Mouse (Mus musculus): ENCODE measurements around the gene Ggact. TPM values are rescaled to one million over a fixed set of nuclear protein-coding genes. Genes with fewer than 3 reads are reported as not detected.

The Ggact gene
- 8.6 and 10.6 TPM in 2 replicates for polyA plus RNA-seq (2014; fragmentation: Nextera tagmentation; extraction: Ambion mirVana)

DNA sequence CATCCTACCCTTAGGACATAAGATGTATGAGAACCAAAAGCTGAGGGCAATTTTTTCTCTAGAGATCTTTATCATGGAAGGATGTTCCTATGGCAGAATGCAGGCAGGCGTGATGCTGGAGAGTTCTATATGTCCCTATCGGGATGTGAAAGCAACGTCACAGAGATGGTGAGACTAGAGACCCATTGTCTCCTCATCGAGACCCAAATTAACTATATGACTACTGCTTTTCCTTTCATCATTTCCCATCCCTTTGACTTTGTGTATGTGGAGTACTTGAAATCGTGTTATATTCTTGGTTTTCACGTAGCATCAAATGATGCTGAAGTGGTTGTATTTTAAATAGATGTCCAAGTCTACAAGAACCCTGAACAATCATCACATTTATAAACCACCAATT is at the start of gene Ggact:
Gene Ggact, minus strand, starts transcription at position 101 of the 400 bp plus-strand sequence.
- Histone ChIP-seq H3K9ac (peak within 1 kb of the TSS; percentile 63), H3K36me3 (replicated peaks; ENCODE audit: control insufficient read depth, insufficient read depth) (0 out of 2 replicates have a peak, but pooled peaks cover 4% of the 10 kb centered on the region), H3K27me3 (ENCODE audit: control insufficient read depth, insufficient read depth, low read length) (peaks cover 14% of the 10 kb centered on the region), H3K9me3 (ENCODE audit: control insufficient read depth, low read length) (peaks cover 2% of the 10 kb centered on the region), H3K4me3 (replicated peaks; ENCODE audit: low read length) (peak within 1 kb of the TSS; percentile 62), H3K4me2 (replicated peaks) (peak within 1 kb of the TSS; percentile 99), H3K27ac (no peak within 1 kb of the TSS; the same call in 1 of the 2 replicates), H3K4me1 (replicated peaks; ENCODE audit: control insufficient read depth, insufficient read depth, low read length) (no peaks in the 10 kb centered on the region)
- no peak for ATAC-seq (ENCODE audit: low FRiP score)
- 82% methylated on average over 6 of the region's 6 CpGs for WGBS
- no peak for DNase-seq (ENCODE audit: low spot score)

DNA sequence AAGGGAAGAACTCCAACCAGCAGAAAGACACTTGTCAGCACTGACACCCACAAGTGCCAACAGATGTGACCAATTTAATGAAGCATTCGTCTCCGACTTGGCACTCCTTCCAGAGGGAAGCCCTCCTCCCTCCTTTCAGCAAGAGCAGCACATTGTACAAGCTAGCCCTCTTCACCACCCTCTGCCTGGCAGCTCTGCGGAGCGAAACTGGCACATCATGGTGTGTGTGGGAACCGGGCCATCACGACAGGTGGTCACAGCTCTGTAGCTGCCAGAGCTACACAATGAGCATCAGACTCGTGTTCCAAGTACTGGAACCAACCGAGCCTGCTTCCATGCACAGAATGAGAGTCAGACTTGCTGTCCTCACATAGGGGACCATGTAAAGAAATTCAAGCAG is 44.4 kb upstream of the Ggact start:
- Histone ChIP-seq H3K9ac (no peak overlapping the region), H3K9me3 (ENCODE audit: control insufficient read depth, low read length) (no peaks in the 10 kb centered on the region), H3K27me3 (ENCODE audit: control insufficient read depth, insufficient read depth, low read length) (no peaks in the 10 kb centered on the region), H3K4me1 (replicated peaks; ENCODE audit: control insufficient read depth, insufficient read depth, low read length) (no peaks in the 10 kb centered on the region), H3K36me3 (replicated peaks; ENCODE audit: control insufficient read depth, insufficient read depth) (peaks cover 26% of the 10 kb centered on the region), H3K4me3 (replicated peaks; ENCODE audit: low read length) (no peak overlapping the region), H3K4me2 (replicated peaks) (no peak overlapping the region), H3K27ac (no peak overlapping the region)
- 61% methylated on average over 8 of the region's 8 CpGs for WGBS
- DNase-seq (ENCODE audit: low spot score) (peak; percentile 80), ATAC-seq (ENCODE audit: low FRiP score) (peak; percentile 96)

DNA sequence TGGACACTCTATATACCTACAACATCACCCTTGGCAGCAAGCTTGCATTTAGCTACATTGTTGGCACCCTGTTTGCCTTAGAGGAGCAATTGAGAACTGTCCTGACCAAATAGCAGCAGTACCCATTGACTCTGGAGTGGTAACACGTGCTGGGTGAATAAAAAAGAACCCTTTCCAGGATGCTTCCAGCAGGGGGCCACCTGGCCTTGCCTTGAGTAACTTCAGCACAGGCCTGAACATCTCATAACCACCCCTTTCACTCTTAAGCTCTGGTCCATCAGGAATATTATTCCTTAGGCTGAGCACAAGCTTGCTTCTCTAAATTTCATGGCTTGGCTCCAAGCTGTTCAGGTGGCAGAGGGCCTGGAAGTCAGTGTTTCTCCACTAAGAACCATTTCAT is 39.8 kb upstream of the Ggact start:
- H3K27me3 ChIP-seq (ENCODE audit: control insufficient read depth, insufficient read depth, low read length) = no peaks in the 10 kb centered on the region
- H3K9me3 ChIP-seq (ENCODE audit: control insufficient read depth, low read length) = no peaks in the 10 kb centered on the region
- H3K4me2 ChIP-seq (replicated peaks) = no peak overlapping the region
- 38% methylated on average over 1 of the region's 1 CpGs for WGBS
- H3K9ac ChIP-seq = no peak overlapping the region
- peak; percentile 59; the same call in 1 of the 2 replicates for ATAC-seq (ENCODE audit: low FRiP score)
- no peaks in the 10 kb centered on the region for H3K4me1 ChIP-seq (replicated peaks; ENCODE audit: control insufficient read depth, insufficient read depth, low read length)
- H3K27ac ChIP-seq = no peak overlapping the region
- H3K4me3 ChIP-seq (replicated peaks; ENCODE audit: low read length) = no peak overlapping the region
- peaks cover 24% of the 10 kb centered on the region for H3K36me3 ChIP-seq (replicated peaks; ENCODE audit: control insufficient read depth, insufficient read depth)
- DNase-seq (ENCODE audit: low spot score) = peak; percentile 73

DNA sequence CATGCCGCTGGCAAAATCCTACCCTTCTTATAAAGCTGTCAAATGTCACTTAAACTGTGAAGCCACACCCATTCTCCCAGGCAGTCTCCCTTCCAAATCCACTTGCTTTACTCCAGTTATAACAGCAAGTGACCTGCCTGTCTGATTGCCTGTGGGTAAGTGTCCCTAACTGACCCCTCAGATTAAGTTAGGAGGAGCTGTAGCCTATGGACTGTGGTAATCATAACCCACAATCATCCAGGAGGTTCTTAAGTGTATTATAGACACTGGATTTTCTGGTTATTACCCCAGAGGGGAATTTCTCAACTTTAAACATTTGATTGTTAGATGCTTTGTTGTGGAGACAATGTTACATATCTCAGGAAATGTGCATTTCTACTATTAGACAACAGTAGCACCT is 39.0 kb upstream of the Ggact start:
- Histone ChIP-seq H3K4me1 (replicated peaks; ENCODE audit: control insufficient read depth, insufficient read depth, low read length) (no peaks in the 10 kb centered on the region), H3K27ac (no peak overlapping the region), H3K9ac (no peak overlapping the region), H3K9me3 (ENCODE audit: control insufficient read depth, low read length) (no peaks in the 10 kb centered on the region), H3K4me3 (replicated peaks; ENCODE audit: low read length) (no peak overlapping the region), H3K27me3 (ENCODE audit: control insufficient read depth, insufficient read depth, low read length) (no peaks in the 10 kb centered on the region), H3K36me3 (replicated peaks; ENCODE audit: control insufficient read depth, insufficient read depth) (peaks cover 32% of the 10 kb centered on the region), H3K4me2 (replicated peaks) (no peak overlapping the region)
- DNase-seq (ENCODE audit: low spot score) (no peak), ATAC-seq (ENCODE audit: low FRiP score) (no peak)
- 94% methylated on average over 1 of the region's 1 CpGs for WGBS

DNA sequence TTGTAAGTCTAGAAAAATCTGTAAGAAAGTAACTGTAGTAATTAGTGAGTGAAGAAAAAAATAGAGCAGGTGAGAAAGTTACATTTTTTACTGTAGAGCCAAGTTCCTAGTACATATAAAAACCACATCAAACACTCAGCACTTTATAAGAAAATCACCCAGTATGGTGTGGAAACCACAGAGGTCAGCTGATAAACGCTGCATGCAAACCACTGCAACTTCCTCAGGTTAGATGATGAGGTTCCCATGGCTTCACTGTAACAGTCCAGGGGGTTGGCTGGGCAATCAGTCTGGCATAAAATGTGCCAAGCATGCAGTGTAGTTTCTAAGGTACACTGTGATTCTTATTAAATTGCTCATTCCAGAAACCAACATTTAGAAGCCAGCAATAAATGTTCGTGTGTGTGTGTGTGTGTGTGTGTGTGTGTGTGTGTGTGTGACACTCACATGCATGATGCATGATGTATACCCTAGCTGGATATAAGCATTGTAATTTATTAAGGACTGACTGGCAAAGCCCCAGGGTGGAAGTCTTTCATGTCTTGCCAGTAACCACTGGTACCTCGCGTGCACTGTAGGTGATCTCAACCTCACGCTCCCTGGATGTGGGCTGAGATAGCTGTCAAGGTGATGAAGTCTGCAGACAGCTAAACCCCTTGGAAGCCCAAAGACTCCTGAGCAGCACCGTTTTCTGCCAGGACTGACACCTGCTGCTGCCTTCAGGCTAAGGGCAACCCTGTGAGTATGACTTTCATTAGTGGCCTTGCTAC is 38.3 kb upstream of the Ggact start:
- 83% methylated on average over 6 of the region's 6 CpGs for WGBS
- Histone ChIP-seq H3K9ac (no peak overlapping the region), H3K4me3 (replicated peaks; ENCODE audit: low read length) (no peak overlapping the region), H3K27ac (no peak overlapping the region), H3K9me3 (ENCODE audit: control insufficient read depth, low read length) (no peaks in the 10 kb centered on the region), H3K27me3 (ENCODE audit: control insufficient read depth, insufficient read depth, low read length) (no peaks in the 10 kb centered on the region), H3K4me2 (replicated peaks) (no peak overlapping the region), H3K4me1 (replicated peaks; ENCODE audit: control insufficient read depth, insufficient read depth, low read length) (no peaks in the 10 kb centered on the region), H3K36me3 (replicated peaks; ENCODE audit: control insufficient read depth, insufficient read depth) (peaks cover 37% of the 10 kb centered on the region)
- DNase-seq (ENCODE audit: low spot score) (no peak), ATAC-seq (ENCODE audit: low FRiP score) (no peak)

DNA sequence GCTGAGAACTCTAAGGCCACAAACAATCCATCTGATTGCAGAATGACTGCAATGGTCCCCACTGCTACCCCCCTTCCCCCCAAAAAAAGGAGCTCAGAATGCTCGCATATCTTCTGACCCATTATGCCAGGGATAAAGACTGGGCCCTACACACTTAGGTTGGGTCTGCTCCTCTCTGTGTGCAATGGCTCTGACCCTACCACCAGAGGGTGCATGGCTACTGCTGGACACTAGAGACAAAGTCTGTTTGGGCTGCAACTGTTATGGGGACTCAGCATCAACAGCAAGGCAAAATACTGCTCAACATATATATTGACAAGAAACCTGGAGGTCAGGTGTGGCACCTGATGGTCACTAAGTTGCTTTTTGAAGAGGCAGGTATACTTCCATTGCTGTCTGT is 37.4 kb upstream of the Ggact start:
- Histone ChIP-seq H3K4me3 (replicated peaks; ENCODE audit: low read length) (no peak overlapping the region), H3K4me1 (replicated peaks; ENCODE audit: control insufficient read depth, insufficient read depth, low read length) (no peaks in the 10 kb centered on the region), H3K9me3 (ENCODE audit: control insufficient read depth, low read length) (no peaks in the 10 kb centered on the region), H3K4me2 (replicated peaks) (no peak overlapping the region), H3K9ac (no peak overlapping the region), H3K27ac (no peak overlapping the region), H3K36me3 (replicated peaks; ENCODE audit: control insufficient read depth, insufficient read depth) (peaks cover 40% of the 10 kb centered on the region), H3K27me3 (ENCODE audit: control insufficient read depth, insufficient read depth, low read length) (no peaks in the 10 kb centered on the region)
- WGBS = 84% methylated on average over 1 of the region's 1 CpGs
- no peak for DNase-seq (ENCODE audit: low spot score)
- ATAC-seq (ENCODE audit: low FRiP score) = no peak

DNA sequence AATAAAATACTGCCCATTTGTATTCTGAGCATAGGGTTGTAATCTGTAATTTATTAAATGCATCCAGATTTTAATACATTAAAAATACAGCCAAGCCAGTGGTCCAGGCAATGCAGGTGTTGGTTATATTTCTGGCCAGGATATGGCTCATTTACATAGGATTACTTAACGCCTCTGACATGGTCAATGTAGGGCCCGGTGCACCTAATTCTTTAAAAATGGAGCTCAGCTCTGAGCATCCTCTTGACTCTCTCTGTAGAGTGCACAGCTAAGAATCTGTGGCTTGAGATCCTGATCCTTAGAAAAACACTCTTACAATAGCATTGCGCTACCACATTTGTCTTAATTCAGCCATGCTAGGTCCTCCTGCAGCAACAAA is 29.9 kb upstream of the Ggact start:
- 76% methylated on average over 3 of the region's 3 CpGs for WGBS
- no peaks in the 10 kb centered on the region for H3K27me3 ChIP-seq (ENCODE audit: control insufficient read depth, insufficient read depth, low read length)
- DNase-seq (ENCODE audit: low spot score) (no peak), ATAC-seq (ENCODE audit: low FRiP score) (no peak)
- H3K27ac ChIP-seq = no peak overlapping the region
- H3K4me2 ChIP-seq (replicated peaks) = no peak overlapping the region
- H3K4me1 ChIP-seq (replicated peaks; ENCODE audit: control insufficient read depth, insufficient read depth, low read length) = no peaks in the 10 kb centered on the region
- H3K4me3 ChIP-seq (replicated peaks; ENCODE audit: low read length) = no peak overlapping the region
- no peaks in the 10 kb centered on the region for H3K9me3 ChIP-seq (ENCODE audit: control insufficient read depth, low read length)
- no peak overlapping the region for H3K9ac ChIP-seq
- peaks cover 64% of the 10 kb centered on the region for H3K36me3 ChIP-seq (replicated peaks; ENCODE audit: control insufficient read depth, insufficient read depth)

DNA sequence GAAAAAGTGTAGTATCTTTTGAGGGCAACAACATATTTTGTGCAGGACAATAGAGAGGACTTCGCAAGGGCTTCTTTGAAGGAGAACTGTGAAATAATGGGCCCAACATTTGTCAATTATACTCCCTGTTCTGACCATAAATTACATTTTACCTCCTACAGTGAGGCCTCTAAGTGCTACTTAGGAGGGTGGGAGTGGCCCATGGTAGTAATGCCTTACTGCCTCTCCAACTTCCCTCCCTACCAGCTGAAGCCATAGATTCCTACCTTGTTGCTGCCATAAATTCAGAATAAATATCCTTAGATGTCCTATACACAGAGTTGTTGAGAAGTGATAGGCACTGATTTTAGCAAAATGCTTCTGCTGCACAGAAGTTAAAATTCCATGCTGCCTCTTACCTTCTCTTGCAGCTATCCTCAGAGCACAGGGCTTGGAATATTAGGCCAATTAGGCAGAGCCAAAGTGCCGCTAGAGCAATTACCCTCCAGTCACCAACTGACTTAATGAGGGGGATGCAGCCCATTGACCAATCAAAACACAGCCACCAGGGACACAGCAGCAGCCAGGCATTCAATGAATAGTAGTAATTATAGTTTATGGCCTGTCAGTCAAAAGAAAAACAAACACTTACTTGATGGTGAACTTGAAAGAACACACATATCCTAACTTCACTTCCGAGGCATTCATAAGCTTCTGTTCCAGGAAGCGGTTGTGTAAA is 29.4 kb upstream of the Ggact start:
- DNase-seq (ENCODE audit: low spot score) (no peak), ATAC-seq (ENCODE audit: low FRiP score) (no peak)
- Histone ChIP-seq H3K36me3 (replicated peaks; ENCODE audit: control insufficient read depth, insufficient read depth) (peaks cover 60% of the 10 kb centered on the region), H3K4me2 (replicated peaks) (no peak overlapping the region), H3K27ac (no peak overlapping the region), H3K9me3 (ENCODE audit: control insufficient read depth, low read length) (no peaks in the 10 kb centered on the region), H3K27me3 (ENCODE audit: control insufficient read depth, insufficient read depth, low read length) (no peaks in the 10 kb centered on the region), H3K9ac (no peak overlapping the region), H3K4me1 (replicated peaks; ENCODE audit: control insufficient read depth, insufficient read depth, low read length) (no peaks in the 10 kb centered on the region), H3K4me3 (replicated peaks; ENCODE audit: low read length) (no peak overlapping the region)
- 56% methylated on average over 4 of the region's 4 CpGs for WGBS

DNA sequence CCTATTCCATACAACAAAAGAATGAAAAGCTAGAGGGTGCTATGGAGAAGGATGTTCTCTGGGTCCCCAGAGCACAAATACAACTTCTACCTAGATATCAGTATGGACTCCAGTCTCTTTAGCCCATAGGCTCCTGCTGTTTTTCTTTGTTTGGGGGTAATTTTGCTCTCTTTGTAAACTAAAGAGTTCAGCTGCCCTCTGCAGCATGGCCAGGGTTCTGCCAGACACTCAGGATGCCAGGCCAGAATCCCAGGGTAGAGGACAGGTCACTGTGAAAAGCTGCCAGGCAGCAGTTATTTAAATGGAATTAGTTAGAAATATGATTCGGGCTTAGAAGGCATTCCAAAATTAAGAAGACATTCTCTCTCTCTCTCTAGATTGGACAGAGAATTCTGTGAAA is 22.9 kb upstream of the Ggact start:
- Histone ChIP-seq H3K9me3 (ENCODE audit: control insufficient read depth, low read length) (no peaks in the 10 kb centered on the region), H3K9ac (no peak overlapping the region), H3K36me3 (replicated peaks; ENCODE audit: control insufficient read depth, insufficient read depth) (peaks cover 46% of the 10 kb centered on the region), H3K27me3 (ENCODE audit: control insufficient read depth, insufficient read depth, low read length) (no peaks in the 10 kb centered on the region), H3K4me2 (replicated peaks) (no peak overlapping the region), H3K4me1 (replicated peaks; ENCODE audit: control insufficient read depth, insufficient read depth, low read length) (no peaks in the 10 kb centered on the region), H3K27ac (no peak overlapping the region), H3K4me3 (replicated peaks; ENCODE audit: low read length) (no peak overlapping the region)
- DNase-seq (ENCODE audit: low spot score) (no peak), ATAC-seq (ENCODE audit: low FRiP score) (no peak)
- WGBS = 76% methylated on average over 1 of the region's 1 CpGs

Data from hindbrain, embryonic 14.5 days (tissue).